In the genomic region with DNA sequence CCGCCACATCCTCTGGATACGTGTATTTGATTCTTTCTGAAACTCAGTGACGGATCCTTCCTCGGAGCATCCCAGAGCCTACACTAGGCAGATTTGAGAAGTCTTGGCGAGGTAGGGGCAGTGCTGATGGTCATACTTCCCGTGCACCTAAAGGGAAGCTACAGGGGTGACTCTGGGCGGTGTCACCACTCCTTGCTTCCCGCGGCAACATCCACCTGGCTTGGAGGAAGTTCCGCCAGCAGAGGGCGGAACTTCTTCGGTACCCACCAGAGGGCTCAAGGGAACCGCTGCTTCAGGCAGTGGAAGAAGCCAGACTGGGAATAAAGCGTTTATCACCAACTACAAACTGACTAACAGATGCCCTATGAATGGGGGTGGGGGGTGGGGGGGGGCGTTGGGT, we compare ENCODE assay signal across 20 mouse cellular contexts. TPM values are rescaled to one million over a fixed set of nuclear protein-coding genes. Genes with fewer than 3 reads are reported as not detected.
"Had no signal": no experiment of that assay in that cellular context is flagged by ENCODE, and none has a peak within 500 bp of the region (broad histone marks: within the 10 kb centered on the region; RNA-seq: fewer than 3 reads in every experiment).

No protein-coding gene starts in this region.

- ATAC-seq: liver, postnatal 0 days; lung, postnatal 0 days; midbrain, embryonic 13.5 days; midbrain, embryonic 16.5 days had no signal

- H3K27me3 ChIP-seq: limb, embryonic 12.5 days; limb, embryonic 15.5 days; midbrain, embryonic 13.5 days; neural tube, embryonic 13.5 days had no signal

- H3K9me3 ChIP-seq: limb, embryonic 12.5 days; limb, embryonic 15.5 days; midbrain, embryonic 13.5 days; neural tube, embryonic 13.5 days had no signal

- H3K4me3 ChIP-seq: limb, embryonic 12.5 days; limb, embryonic 15.5 days; midbrain, embryonic 13.5 days; myocyte; neural tube, embryonic 13.5 days had no signal

- H3K27ac ChIP-seq: limb, embryonic 12.5 days; limb, embryonic 15.5 days; liver, embryonic 14.5 days; macrophage; midbrain, embryonic 13.5 days; neural tube, embryonic 13.5 days; stomach, postnatal 0 days had no signal

- H3K4me2 ChIP-seq: limb, embryonic 12.5 days; limb, embryonic 15.5 days; liver, embryonic 11.5 days; lung, embryonic 14.5 days; midbrain, embryonic 13.5 days; neural tube, embryonic 13.5 days had no signal

- H3K4me1 ChIP-seq: midbrain, embryonic 13.5 days had no signal

- DNase-seq: kidney, adult 9 months; kidney, postnatal 14 days; kidney, postnatal 4 days; left cerebral cortex, postnatal 4 days; liver, postnatal 0 days; lung, embryonic 14.5 days; thymus, adult 2 months; thymus, postnatal 14 days; thymus, postnatal 4 days had no signal

- H3K36me3 ChIP-seq: limb, embryonic 12.5 days; limb, embryonic 15.5 days; midbrain, embryonic 13.5 days; neural tube, embryonic 13.5 days had no signal

- H3K9ac ChIP-seq: limb, embryonic 12.5 days; limb, embryonic 15.5 days; liver, embryonic 14.5 days; liver, postnatal 0 days; lung, embryonic 14.5 days; midbrain, embryonic 13.5 days; neural tube, embryonic 13.5 days had no signal

RNA-seq across cellular contexts. Expression of gene Nell2, which starts 58.5 kb away (rescaled TPM):
- polyA plus RNA-seq: macrophage had no signal
